Mouse (Mus musculus): ENCODE data around the gene Mrpl55.
A peak's percentile ranks its signal among the peaks of the same experiment; 100 is the strongest.

Gene Mrpl55

DNA sequence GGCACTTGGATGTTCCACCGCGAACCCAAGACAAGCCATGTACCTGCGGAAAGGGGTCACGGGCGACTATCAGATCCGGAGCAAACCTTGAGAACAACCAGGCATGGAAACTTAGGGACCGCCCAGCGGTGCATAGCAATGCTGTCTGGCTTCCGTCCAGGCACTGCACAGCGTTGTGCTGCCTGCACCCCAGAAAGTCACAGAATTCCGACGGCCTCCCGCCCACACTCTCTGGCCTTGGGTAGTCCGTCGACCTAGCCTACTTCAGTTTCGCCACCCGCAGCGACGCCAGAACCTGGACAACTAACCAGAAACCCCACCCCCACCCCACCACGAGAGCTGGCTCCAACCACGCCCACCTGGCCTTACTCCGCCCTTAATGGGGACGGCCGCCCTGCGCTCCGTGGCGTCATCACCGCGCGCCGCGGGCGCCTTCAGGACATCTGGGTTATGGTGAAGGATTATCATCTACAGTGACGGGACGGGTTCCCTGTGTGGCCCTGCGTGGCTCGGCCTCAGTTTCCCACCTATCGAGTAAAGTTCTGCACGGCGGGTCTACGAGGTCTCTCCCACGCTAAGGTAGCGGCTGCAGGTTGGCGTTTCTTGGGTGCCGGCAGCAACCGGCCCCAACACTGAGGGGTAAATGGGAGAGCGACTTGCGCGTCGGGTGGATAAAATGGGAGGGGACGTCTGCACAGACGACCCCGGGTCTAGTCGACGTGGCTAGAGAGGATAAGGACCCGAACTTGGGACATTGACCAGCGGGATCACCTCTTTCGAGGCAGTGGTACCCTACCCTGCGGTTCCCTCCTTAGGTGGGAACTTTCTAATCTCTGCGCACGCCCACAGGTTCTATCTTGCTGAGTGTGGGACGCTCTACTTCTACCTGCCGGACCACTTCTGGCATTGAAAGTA is at the start of gene Mrpl55:
Gene Mrpl55, plus strand, starts transcription at position 406 of the 915 bp plus-strand sequence.
- peak; percentile 90 for DNase-seq

DNA sequence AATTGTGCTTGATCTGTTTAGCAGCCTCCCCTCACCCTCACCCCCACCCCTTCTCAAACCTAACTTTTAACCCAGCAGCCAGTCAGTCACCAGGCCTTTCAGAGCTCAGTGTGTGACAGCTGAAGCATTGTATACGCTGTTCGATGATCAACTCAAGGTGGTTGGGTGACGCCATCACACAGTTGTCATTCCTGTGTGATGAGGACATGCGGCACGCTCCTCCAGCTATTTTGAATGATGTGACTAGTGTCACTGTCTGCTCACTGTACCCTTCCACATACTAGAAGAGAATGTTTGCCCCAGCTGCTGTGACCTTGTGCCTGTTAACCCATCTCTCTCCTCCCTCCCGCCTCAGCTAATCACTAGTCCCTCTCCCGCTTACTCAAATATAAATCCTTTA is 48.1 kb upstream of the Mrpl55 start:
- DNase-seq = no peak

DNA sequence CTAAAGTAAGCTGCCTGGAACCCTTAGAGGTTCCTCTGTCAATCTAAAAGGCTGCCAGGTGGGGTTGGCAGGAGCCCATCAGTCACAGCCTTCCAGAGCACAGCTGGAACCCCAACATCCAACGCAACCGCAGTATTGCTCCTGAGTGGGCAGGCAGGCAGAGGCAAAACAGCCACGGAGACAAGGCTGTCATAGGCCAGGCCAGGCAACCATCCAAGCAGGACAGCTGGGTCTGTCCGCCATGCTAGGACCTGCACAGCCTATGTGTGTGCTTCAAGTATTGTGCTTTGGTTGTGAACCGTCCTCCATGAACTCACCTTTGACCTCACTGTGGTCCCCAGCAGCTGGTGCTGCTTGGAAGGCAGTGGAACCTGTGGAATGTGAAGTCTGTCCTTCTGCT is 46.4 kb upstream of the Mrpl55 start:
- DNase-seq = no peak

DNA sequence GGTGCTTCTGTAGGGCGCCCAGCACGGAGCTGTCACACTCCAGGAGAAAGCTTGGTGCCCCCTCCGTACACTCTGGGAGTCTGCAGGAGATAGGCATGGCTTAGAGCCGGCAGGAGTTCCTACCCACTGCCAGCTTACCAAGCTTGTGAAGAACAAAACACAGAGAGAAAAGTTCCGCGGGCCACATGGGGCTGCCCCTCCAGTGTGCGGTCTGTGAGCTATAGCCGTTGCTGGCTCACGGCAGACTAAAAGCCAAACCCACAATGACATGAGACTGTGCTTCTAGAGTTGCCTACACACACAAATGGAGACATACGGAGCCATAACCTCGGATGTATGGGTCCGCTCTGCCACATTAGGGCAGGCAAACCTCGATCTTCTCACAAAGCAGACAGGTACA is 43.2 kb upstream of the Mrpl55 start:
- DNase-seq = no peak

DNA sequence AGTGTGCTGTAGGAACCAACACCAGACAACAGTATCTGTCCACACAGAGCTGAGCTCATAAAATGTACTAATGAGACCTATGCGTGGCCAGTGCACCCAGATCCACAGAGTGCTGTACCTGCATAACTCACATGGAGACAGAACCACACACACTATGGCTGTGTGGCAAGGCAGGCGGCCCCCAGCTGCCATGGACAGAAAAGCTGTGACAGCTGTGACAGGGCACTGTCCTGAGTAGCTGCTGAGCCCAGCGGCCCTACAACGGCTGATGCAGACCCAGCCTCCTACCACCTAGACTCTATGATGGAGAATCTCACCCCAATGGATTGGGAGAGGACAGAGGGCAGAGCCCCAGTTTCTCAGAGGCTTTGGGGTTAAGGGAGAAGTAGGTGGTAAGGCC is 42.7 kb upstream of the Mrpl55 start:
- no peak for DNase-seq

DNA sequence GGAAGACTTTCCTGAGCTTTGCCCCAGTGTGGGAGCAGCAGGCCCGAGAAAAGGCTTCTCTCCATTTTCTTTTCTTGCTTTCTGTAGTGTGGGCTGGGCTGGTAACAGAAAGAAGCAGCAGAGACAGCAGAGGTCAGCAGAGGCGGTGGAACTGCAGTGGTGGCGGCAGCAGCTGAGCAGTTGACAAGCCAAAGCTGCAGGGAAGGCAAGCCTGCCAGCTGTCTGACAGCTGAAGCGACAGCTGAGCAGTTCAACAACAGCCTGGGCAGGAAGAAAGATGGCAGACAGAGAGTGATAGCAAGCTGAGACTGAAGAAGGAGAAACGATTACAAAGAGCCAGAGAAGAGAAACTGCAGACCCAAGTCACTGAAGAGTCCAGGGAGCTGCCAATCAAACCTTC is 40.9 kb upstream of the Mrpl55 start:
- no peak for DNase-seq

DNA sequence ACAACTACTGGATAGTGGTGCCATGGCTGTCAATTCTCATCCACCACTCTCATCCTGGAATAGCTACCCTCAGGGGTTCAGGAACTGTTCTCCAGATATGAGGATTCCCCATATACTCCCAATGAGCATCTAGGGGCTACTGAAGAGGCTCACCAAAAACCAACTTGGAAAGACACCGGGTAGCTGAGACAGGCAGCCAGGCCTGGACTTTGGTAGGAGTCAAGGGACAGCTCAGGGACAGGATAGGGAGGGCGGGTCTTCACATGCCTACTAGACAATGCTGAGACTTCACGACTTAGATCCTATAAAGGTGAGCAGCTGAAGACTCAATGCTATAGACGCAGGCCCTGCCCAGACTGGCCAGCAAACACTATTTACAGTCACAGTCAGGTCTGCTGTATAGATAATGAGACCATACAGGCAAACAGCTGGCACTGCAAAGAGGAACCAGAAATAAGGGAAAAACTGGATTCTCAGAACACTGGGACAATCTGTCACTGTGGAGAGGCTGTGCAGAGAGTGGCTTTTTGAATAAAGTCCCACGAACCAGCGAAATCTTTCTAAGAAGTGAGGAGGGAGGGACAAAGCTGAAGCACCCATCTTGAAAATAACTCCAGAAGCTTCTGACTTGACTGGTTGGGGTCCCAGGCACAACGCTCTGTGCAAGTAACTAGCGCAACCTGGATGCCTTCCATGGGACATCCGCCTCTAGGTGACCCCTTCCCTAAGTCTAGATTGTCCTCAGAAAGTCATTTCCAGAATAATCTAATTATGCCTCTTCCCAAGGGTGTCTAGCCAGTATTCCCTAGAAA is 39.6 kb upstream of the Mrpl55 start:
- DNase-seq = no peak

DNA sequence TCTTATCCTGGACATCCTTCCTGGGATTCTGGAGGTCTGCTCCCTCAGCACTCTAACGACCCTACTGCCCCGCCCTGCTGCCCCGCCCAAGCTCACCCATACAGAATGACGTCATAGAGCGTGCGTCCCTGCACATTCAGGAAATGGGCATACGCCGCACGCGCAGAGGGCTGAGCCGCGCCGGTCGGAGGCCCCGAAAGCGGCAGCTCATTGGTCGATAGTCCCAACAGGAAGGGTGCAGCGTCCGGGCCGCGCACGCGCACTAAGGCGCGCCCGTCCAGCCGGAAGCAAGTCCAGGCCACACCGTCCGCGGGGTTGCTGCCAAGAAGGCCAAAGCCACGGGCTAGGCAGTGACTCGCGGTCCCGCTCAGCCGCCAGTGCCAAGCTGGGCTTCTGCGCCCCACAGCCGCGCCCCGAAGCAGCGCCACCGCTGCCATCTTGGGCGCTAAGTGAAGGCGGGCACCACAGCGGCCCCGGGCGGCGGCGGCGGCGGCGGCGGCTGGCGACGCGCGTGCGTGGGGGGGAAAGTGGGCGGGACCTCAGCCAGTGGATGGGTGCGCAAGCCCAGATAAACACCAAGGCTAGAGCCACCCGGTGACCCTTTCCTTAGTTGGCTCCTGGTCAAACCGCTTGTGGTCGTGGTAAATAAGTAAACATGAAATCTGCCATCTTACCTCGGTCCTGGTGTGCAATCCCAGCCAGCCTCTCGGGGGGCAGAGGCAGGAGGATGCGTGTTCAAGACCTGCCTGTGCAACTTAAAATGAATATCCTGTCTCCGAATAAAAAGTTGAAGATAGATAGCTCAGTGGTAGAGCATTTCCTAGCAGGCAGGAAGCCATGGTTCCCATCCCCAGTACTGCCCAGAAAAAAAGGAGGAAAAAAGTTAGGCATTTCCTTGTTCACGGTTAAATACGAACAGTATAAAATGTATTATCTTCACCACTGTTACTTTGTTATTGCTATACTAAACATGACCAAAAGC is 38.7 kb upstream of the Mrpl55 start, which contains the start of gene Iba57:
Gene Iba57, minus strand, starts transcription at position 485 of the 982 bp plus-strand sequence.
- DNase-seq = peak; percentile 98

DNA sequence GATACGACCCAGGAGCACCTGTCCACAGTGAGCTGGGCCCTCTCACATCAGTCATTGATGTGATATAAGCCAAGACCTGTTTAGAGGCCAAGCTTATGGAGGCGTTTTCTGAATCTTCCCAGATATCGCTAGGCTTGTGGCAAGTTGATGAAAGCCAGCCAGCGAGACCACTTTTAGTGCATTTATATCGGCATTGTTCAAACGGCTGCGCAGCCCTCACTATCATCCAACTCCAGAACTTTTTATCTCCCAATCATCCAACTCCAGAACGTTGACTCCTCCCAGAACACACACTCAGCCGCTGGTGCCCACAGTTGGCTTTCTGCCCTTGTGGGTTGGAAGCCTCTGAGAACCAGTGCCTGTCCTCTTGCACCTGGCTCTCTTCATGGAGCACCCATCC is 37.9 kb upstream of the Mrpl55 start:
- DNase-seq = no peak

DNA sequence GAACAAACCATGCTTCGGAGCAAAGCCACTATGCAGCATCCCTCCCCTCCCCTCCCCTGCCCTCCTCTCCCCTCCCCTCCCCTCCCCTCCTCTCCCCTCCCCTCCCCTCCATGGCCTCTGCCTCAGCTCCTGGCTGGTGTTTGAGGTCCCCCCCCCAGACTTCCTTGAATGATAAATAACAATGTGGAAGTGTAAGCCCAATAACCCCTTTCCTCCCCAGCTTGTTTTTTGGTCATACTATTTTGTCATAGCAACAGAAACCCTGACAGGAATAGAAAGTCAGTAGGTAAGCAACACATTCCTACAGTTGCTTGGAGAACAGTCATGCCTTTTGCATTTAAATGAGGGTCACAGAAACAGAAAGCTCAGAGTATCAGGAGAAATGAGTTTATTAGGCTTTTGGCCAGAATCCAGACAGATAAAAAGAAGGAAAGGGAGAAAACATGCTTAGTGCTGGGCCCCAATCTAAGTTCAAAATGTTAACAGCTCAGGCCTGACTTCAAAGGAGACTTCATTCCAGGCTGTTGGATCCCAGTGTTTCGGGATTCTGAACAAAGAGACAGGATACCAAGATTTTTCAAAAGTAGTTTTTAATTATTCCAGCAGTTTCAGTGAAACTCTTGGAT is 36.6 kb upstream of the Mrpl55 start:
- DNase-seq = no peak

DNA sequence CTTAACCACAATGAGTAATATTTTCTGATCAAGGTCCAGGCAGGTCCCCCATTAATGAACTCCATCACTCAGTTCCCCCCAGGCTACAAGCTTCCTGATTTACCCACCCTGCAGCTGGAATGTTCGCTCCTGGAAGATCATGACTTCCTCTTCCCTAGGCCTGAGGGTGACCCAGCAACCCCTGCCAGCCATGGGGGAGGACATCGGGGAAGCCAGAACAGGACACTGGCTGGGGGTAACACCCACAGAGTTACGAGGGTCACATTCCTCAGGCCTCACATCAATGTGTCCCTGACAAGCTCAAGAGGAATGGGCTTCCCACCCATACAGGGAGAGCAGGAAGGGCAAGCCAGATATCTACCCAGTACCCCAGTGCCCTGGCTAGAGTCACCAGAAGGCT is 32.5 kb upstream of the Mrpl55 start:
- no peak for DNase-seq

DNA sequence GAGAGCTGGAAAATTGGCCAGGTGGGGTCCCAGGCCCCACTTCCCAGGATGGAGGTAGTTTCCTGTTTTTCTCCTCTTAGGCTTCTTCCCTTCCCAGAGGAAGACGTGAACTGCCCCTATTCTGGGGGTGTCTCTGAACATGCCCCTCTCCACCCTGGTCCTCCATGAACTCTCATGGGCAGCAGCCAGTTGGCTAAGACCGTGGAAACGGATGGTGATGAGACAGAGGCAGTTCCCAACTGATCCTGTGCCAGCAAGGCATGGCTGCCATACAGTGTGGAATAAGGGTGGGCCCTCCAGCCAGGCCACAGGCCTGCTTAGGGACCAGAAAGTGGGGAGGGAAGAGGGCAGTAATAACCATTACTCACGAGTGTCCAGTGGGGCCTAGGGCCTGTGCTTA is 31.7 kb upstream of the Mrpl55 start:
- DNase-seq = no peak

DNA sequence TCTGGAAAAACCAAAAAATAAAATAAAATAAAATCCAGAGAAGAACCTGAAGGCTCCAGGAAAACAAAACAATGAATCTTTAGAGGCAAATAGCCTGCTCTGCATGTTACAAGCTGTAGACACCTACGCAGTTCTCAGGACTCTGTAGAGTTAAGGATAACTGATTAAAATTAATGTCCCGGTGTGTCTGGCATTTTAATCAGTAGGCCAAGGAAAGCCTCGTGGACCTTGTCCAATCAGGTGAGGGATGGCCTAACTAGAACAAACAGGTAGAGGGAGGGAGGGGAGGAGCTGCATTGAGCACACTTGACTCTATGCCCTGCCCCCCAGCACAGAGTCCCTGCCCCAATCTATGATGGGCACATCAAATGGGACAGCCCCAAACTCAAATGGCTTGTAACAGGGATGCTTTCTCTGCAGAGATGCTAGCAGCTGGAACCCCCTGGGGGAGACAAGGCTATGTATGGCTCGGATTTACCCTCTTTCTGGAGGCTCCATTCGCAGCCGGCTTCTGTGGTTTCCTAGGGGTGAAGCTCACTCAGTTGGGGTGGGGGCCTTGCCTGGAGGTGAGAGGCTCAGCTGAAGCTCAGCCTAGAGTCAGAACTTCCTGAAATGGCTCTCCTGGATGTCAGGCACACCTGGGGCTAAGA is 28.0 kb upstream of the Mrpl55 start:
- DNase-seq = no peak

DNA sequence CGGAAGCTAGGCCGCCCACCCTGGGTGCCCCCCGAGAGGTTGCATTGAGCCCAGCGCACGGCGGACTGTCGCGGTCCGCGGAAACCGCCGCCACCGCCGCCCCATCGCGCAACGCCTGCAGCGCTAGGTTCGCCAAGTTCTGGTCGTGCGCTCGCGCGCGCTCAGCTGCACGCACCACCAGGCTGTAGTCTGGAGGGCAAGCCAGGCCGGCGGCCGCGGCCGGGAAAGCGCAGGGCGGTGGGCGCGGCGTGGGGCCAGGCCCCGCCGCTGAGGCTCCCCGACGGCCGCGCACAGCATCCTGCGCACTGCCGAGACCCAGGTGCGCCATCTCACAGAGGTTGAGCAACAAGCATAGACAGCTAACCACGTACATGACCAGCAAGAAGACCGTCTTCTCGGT is 25.8 kb upstream of the Mrpl55 start:
- DNase-seq = no peak

DNA sequence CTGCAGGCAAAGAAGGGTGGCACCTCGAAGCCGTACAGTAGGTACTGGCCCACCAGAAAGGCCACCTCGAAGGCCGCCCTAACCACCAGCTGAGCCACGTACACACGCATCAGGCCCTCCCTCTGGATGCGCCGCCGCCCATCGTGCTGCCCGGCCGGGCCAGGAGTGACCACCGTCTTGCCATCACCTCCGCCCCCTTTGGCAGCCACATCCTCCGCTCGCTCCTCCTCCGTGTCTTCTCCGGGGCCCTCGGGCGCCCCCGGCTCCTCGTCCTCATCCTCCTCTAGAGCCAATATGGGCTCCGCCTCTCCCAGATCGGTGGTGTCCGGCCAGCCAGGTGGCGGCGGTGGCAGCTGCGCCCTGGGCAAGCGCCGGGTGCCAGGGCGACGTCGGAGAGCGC is 25.4 kb upstream of the Mrpl55 start:
- DNase-seq = no peak

DNA sequence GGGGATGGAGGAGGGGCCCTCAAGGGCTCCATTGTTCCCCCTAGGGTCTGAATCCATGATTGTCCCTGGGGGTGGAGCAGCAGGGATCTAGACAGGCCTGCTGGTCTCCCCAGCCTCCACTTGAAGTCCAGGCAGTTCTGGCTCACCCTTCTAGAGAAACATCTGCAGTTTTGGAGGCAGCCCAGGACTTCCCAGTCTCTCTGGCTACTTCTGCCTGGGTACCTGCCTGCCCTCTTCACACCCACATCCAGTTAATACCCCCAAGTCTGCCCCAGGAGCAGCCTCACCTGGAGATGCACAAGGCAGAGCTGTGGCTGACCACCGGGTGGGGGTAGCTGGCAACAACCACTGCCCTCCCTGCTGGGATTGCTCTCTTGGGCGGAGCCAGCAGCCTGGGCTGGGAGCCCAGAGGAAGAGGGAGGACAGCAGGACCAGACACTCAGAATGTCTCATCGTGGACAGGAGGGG is 19.4 kb upstream of the Mrpl55 start, which contains the start of gene Gjc2:
Gene Gjc2, minus strand, starts transcription at position 350 of the 468 bp plus-strand sequence.
- no peak for DNase-seq

DNA sequence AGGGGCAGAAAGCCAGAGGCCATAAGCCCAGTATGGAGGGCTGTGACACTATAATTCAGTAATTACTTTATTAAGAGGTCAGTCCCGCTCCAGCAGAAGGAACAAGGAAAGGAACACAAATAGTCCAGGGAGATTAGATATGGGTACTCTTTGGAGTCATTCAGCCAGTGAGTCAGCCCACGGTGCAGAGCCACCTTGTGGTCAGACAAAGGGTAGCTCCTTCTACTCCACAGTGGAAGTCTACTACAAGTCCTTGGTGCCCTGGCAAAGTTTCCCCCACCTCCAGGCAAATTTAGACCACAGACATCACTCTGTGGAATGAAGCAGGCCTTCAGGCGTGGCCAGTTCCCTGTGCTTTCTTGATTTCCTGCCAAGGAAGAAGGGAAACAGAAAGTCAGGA is 18.5 kb upstream of the Mrpl55 start:
- DNase-seq = no peak

DNA sequence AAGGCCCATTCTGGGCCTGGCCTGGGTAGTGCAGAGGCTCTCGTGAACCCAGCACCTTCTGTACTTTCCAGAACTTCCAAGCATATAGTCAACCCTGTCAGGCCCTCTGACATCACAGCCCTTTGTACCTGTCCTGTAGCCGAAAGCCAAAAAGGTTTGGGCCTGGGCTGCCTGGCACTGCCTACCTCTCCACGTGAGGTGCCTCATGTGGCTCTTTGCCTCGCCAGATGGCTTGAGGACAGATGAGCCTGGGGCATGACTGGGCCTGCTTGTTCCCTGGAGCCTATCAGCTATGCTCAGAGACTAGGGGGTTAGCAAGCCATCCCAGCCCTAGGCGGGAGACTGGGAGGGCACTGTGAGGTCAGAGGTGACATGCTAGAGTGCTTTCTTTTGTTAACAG is 16.8 kb upstream of the Mrpl55 start:
- no peak for DNase-seq

DNA sequence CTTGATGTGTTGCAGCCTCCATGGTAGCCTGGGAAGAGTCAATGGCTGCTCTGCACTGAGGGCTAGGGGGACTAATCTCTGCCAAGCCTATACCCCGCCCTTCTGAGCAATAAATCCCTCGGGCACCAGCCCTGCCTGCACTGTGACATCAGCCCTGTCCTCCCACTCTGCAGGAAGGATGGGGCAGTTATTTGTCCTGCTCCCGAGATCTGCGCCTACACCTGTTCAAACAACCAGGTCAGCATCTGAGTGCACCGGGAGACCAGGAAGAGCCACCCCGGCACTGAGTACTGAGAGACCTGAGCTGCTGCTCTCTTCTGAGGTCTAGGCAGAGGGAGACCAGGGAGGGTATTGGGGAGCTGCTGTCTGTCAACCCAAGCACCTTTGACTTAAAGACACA is 14.6 kb upstream of the Mrpl55 start:
- DNase-seq = no peak

DNA sequence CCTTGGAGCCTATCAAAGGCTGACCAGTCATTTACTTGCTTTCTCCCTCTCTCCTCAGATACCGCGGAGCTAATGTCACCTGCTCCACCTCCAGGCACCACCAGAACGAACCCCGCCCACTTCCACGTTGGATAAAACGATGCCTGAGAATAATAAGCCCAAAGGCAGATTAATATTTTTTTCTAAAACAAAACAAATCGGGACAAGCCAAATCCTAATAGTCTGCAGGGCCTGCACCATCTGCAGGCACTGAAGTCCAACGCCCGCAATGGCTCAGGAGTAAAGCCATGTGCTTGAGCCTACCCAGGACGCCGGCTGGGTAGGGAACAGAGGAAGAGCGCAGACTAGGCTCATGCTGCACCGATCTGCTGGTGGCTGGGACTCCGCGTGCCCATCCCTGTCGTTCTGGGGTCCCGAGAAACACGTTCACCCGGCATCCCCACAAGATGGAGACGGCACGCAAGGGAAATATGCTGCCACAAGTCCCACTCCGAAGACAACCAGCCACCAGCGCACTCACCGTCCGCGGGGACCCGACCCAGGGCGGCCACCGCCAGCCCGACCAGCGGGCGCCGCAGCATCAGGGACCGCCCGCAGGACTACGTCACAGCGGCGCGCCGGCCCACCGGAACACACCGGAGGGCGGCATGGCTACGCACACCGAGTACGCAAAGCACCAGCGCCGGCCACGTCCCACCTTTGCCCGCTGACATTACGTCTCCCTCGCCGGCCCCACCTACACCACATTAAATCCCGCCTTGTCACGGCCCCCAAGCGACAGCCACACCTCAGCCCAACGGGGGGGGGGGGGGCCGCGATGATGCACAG is 10.8 kb upstream of the Mrpl55 start:
- peak; percentile 88 for DNase-seq

DNA sequence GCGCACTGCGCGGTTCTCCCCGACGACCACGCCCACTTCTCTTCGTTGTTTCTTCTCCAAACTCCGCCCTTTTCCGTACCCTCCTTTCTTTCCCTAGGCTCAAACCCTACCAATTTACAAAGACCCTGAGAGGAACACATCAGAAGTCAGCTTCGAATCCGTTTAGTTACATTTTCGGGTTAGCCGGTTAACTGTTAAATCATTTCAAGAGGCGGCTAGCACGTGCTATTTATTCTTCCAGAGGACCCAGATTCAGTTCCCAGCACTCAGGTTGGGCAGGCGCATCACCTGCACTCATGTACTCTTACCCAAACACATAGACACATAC is 10.3 kb upstream of the Mrpl55 start, which contains the start of gene Guk1:
Gene Guk1, minus strand, starts transcription at position 154 of the 328 bp plus-strand sequence.
- DNase-seq = no peak

Data from cerebellum, adult 8-10 months (tissue).